Mouse (Mus musculus) C2C12 (cell line): Measurements from ENCODE around the gene Il17rc. TPM values are rescaled to one million over a fixed set of nuclear protein-coding genes. Genes with fewer than 3 reads are reported as not detected.

Experiments used
- H3K27me3 ChIP-seq: one replicate; pipeline ENCODE4 v1.6.1; 2011; ENCODE audit not compliant: control insufficient read depth, insufficient read depth, insufficient read length
- H3K36me3 ChIP-seq: one replicate; pipeline ENCODE4 v1.6.1; 2011; ENCODE audit not compliant: control insufficient read depth, insufficient read depth
- H3K4me3 ChIP-seq: one replicate; pipeline ENCODE4 v1.5.1; 2011; ENCODE audit warnings: mild to moderate bottlenecking, control low read depth; ENCODE audit not compliant: poor library complexity, insufficient read depth, severe bottlenecking
- H3K79me2 ChIP-seq: one replicate; pipeline ENCODE4 v1.6.1; 2011; ENCODE audit not compliant: control insufficient read depth, insufficient read depth
- H3K79me3 ChIP-seq: one replicate; pipeline ENCODE4 v1.6.1; 2011; ENCODE audit warnings: low read depth, control low read depth
- H3ac ChIP-seq: one replicate; pipeline ENCODE3; 2011; ENCODE audit warnings: low read depth; ENCODE audit not compliant: control insufficient read depth, insufficient read length
- CEBPB ChIP-seq: IDR thresholded peaks from one replicate; pipeline ENCODE4 v1.6.1; 2011; ENCODE audit warnings: low read depth, mild to moderate bottlenecking, control low read depth, moderate library complexity
- CTCF ChIP-seq: IDR thresholded peaks from one replicate; pipeline ENCODE4 v1.5.1; 2011; ENCODE audit not compliant: control insufficient read depth, insufficient read depth, insufficient read length
- FOSL1 ChIP-seq: IDR thresholded peaks from one replicate; pipeline ENCODE4 v1.8.0; 2011; ENCODE audit warnings: mild to moderate bottlenecking, low read length; ENCODE audit not compliant: poor library complexity, insufficient read depth, severe bottlenecking
- MAX ChIP-seq: IDR thresholded peaks from one replicate; pipeline ENCODE4 v1.6.1; 2011; ENCODE audit warnings: mild to moderate bottlenecking, control low read depth
- MYOD1 ChIP-seq: IDR thresholded peaks from one replicate; pipeline ENCODE4 v1.6.1; 2011; ENCODE audit warnings: low read depth; ENCODE audit not compliant: control insufficient read depth, insufficient read length
- MYOG ChIP-seq: IDR thresholded peaks from one replicate; pipeline ENCODE4 v1.6.1; 2011; ENCODE audit not compliant: control insufficient read depth, insufficient read length; ENCODE audit errors: extremely low read depth
- USF1 ChIP-seq: IDR thresholded peaks from one replicate; pipeline ENCODE4 v1.6.1; 2011; ENCODE audit warnings: low read depth, mild to moderate bottlenecking, control low read depth, moderate library complexity
- polyA plus RNA-seq: library from polyadenylated mRNA; unstranded; fragments of >200 nt; fragmentation: generic; extraction: Trizol; gene quantifications from one replicate; pipeline ENCODE4 v1.2.1, GENCODE M21; 2012; ENCODE audit warnings: missing spikeins

Gene Il17rc
- polyA plus RNA-seq, 1 experiment, result 36.2 TPM

DNA sequence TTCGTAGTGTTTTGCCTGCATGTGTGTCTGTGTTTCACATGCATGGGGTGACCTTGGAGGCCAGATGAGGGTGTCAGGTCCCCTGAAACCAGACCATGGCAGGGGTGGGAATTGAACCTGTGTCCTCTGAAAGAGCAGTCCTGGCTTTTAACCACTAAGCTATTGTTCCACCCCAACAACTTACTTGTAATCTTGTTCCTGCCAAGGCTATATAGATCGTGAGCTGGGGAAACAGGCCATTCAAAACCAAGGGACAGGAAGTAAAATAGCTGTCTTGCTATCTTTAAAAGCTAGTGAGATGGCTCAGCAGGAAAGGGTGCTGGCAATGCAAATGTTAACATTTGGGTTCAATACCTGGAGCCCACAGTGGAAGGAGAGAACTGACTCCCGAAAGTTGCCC, 41.3 kb upstream of the Il17rc start:
- no peak overlapping the region for H3ac ChIP-seq
- TF ChIP-seq MAX, result no peak
- no peak for TF ChIP-seq MYOD1
- no peak for TF ChIP-seq CEBPB
- TF ChIP-seq FOSL1, result no peak
- TF ChIP-seq MYOG, result no peak
- TF ChIP-seq CTCF, result no peak
- no peak for TF ChIP-seq USF1
- H3K79me2 ChIP-seq, result no peaks in the 10 kb centered on the region
- H3K4me3 ChIP-seq, result no peak overlapping the region
- no peaks in the 10 kb centered on the region for H3K79me3 ChIP-seq
- H3K27me3 ChIP-seq, result peaks cover 12% of the 10 kb centered on the region
- no peaks in the 10 kb centered on the region for H3K36me3 ChIP-seq

GRCm38 (mm10) chr6:113430846-113431245, 40.4 kb upstream of the Il17rc start:
- no peak overlapping the region for H3K4me3 ChIP-seq
- H3K27me3 ChIP-seq, result peaks cover 9% of the 10 kb centered on the region
- TF ChIP-seq CTCF, result no peak
- no peak for TF ChIP-seq MYOG
- H3K79me3 ChIP-seq, result no peaks in the 10 kb centered on the region
- H3K36me3 ChIP-seq, result no peaks in the 10 kb centered on the region
- H3K79me2 ChIP-seq, result no peaks in the 10 kb centered on the region
- H3ac ChIP-seq, result no peak overlapping the region

DNA sequence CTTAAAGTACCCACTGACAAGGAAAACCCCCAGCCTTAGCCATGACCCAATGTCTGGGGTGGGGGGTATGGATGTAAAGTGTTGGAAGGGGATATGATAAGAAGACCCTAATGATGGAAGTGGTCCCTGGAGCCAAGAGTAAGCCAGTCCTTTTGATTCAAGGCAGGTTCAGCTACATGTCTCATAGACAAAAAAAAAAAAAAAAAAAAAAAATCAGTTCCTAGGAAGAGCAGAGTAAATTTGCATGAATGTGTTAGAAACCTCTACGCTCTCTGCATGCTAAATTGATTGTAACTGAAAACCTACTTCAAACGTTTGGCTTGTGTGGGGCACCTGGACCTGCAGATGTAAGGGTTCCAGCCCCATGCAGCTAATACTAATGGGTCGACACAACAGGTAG, 39.4 kb upstream of the Il17rc start:
- Histone ChIP-seq H3K4me3 (no peak overlapping the region), H3K79me2 (no peaks in the 10 kb centered on the region), H3K27me3 (peaks cover 9% of the 10 kb centered on the region), H3K79me3 (no peaks in the 10 kb centered on the region), H3K36me3 (no peaks in the 10 kb centered on the region), H3ac (no peak overlapping the region)
- TF ChIP-seq USF1 (no peak), FOSL1 (no peak), MAX (no peak), CEBPB (no peak)

DNA sequence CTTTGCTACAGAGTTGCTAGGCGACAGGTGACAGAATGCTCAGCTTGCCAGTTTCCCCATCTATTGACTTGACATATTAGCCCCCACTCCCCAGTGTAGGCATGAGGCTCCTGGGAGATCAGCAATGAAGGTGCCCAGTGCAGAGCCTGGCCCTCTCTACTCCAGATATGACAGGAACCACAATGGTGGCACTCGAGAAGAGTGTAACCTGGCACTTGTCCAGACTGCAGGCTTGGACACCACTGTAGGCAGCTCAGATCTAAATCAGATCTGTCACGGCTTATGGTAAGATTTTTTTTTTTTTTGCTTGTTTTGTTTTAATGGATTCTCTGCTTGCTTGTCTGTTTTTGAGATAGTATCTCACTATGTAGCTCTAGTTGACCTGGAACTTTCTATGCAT, 37.6 kb upstream of the Il17rc start:
- Histone ChIP-seq H3K27me3 (peaks cover 9% of the 10 kb centered on the region), H3K36me3 (no peaks in the 10 kb centered on the region), H3K79me2 (no peaks in the 10 kb centered on the region), H3K79me3 (no peaks in the 10 kb centered on the region), H3K4me3 (no peak overlapping the region), H3ac (no peak overlapping the region)
- no peak for TF ChIP-seq CTCF
- no peak for TF ChIP-seq FOSL1
- TF ChIP-seq MAX, result no peak
- no peak for TF ChIP-seq MYOD1
- TF ChIP-seq CEBPB, result no peak
- TF ChIP-seq MYOG, result no peak
- no peak for TF ChIP-seq USF1

DNA sequence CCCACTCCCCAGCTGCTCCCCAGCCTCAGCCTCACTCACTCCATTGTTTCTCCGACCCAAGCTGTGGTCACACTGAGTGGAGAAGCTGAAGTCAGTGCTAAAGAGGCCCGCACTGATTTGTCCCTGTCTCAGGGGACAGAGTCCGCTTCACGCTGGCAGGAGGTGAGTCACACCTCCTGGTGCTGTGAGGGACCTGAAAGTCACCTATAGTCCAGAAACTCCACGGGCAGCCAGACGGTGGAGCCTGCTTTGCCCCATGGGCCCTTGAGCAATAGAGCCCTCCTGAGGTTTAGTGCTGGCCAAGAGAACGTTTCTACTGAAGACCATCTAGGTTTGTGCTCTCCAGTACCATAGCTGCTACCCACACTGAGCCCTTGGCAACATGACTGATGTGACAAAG, 36.5 kb upstream of the Il17rc start:
- no peak overlapping the region for H3K4me3 ChIP-seq
- H3ac ChIP-seq, result no peak overlapping the region
- no peaks in the 10 kb centered on the region for H3K79me3 ChIP-seq
- H3K27me3 ChIP-seq, result peaks cover 9% of the 10 kb centered on the region
- no peaks in the 10 kb centered on the region for H3K36me3 ChIP-seq
- no peak for TF ChIP-seq MYOD1
- no peak for TF ChIP-seq MYOG
- TF ChIP-seq MAX, result no peak
- TF ChIP-seq FOSL1, result no peak
- TF ChIP-seq USF1, result no peak
- no peak for TF ChIP-seq CEBPB
- TF ChIP-seq CTCF, result no peak
- H3K79me2 ChIP-seq, result no peaks in the 10 kb centered on the region

GRCm38 (mm10) chr6:113435664-113436205, 35.5 kb upstream of the Il17rc start, which contains the start of gene Cidec:
TSS of gene Cidec (minus strand) at chr6:113435760.
- Histone ChIP-seq H3K4me3 (no peak within 1 kb of the TSS), H3ac (no peak within 1 kb of the TSS), H3K36me3 (no peaks in the 10 kb centered on the region), H3K79me3 (no peaks in the 10 kb centered on the region), H3K79me2 (no peaks in the 10 kb centered on the region), H3K27me3 (peaks cover 9% of the 10 kb centered on the region)
- TF ChIP-seq CEBPB (no peak), MYOD1 (no peak), FOSL1 (no peak), MAX (no peak), USF1 (no peak), MYOG (no peak), CTCF (no peak)
